Mouse (Mus musculus) urinary bladder, postnatal 25 days (tissue): Measurements from ENCODE around the gene Hs3st3a1.

ENCODE experiments used
- DNase-seq: peaks from one replicate; pipeline ENCODE4 v3.0.0; 2022; ENCODE audit warnings: low spot score

Hs3st3a1 gene

DNA sequence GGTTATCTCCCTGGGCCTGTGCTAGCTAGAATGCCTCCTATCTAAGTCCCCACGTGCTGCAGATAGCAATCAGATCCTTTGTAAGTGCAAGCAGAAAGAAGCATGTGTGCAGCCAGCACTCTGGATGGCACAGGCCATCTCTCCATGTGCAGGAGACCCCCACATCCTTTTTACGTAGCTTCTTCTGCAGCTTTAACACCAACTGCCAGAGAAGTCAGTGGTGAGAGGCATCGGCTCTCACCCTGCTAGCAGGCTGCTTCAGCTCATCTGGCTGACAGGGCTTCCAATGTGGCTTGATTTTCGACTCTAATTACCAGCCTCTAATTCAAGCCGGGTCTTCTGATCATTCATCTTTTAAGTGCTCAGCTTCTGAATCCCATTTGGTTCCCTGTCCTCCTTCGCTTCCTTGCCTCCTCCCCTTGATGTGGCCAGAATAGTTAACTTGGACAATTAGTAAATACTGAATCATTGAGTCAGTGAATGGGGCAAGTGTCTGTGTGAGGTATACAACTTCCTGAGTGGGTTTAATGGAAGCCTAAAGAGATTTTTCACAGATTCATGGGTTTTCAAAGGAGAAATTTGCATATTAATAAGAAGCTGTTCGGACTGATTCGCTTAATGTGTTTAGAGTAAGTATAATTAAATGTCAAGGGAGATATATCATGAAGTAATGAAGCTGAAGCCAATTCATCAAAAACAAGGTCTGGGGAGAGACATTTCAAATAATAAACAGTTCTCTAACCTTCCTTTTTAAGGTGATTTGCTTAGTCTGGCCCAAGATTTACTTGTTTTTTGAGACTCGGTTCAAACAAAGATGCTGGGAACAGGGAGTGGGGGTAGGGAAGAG lies 54.7 kb downstream of the Hs3st3a1 start:
- no peak for DNase-seq

- DNase-seq, result no peak
These were observed 59.3 kb downstream of the Hs3st3a1 start for GRCm38 (mm10) chr11:64494448-64494847.

- DNase-seq, result no peak
These were observed 60.8 kb downstream of the Hs3st3a1 start for GRCm38 (mm10) chr11:64495935-64496334.

DNA sequence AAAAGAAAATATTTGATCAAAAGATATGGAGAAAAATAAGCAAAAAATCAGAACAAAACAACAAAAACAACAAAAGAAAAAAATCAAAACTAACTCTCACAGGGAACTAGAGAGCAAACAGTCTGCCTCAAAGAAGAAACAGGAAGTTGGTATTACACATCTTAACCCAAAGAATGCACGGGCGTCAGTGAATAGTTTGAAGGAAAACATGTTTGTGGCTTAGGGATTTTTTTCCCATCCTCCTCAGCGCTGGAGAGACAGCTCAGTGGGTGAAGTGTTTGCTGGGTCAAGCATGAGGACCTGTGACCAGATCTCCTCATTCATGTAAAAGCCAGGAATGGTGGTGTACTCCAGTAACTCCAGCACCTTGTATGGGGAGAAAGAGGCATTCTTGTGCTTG lies 61.5 kb downstream of the Hs3st3a1 start:
- DNase-seq, result no peak

- DNase-seq, result no peak
These were observed 65.5 kb downstream of the Hs3st3a1 start for GRCm38 (mm10) chr11:64500536-64501112.

DNA sequence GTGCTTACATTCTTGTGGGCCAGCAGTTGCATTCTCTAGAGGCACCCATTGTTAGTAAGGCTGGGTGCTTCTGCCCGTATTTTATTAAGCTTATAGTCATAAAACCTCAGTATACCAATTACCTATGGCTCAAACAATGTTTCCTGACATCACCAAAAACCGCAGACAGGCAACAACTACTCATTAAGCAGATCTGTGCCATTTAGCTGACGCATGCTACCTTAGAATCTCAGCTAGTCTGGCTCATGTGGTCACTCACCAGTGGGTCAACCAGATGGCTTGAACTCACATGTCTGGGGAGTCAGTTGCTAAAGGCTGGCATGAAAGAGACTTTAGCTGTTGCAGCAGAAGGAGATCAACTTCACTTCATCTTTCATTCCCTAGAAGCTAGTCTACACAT lies 67.9 kb downstream of the Hs3st3a1 start:
- DNase-seq, result no peak

DNA sequence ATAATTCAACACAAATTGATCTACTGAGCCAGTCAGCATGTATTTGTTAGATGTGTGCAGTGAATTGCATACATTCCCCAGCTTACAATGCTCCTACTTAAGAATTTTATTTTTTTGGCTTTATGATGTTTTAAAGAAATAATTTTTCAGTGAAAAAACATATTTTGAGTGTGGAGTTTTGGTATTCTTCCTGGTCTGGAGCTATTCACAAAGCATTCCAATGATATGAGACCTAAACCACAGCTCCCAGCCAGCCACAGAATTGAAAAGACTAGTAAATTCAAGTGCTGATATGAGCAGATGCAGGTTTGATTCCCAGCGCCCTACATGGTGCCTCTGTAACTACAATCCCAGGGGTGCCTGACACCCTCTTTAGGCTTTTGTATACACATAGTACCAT lies 70.8 kb downstream of the Hs3st3a1 start:
- no peak for DNase-seq

DNA sequence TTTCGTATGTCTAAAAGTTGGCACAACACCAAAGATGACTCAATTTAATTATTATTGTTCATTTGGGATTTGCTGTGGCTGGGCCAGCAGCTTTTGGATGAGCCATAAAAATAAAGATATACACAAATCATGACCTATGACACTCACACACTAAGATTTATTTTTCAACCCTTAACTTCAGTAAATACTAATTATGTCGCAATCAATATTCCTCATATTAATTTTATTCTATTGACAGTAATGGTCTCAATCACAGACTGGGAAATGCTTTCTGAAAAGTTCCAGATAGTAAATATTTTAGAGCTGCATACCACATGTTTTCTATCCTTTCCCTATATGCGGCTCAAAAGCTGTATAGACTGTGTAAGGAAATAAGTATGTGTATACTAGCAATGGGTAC lies 71.9 kb downstream of the Hs3st3a1 start:
- DNase-seq, result no peak

GRCm38 (mm10) chr11:64509106-64509505 lies 74.0 kb downstream of the Hs3st3a1 start:
- no peak for DNase-seq

DNA sequence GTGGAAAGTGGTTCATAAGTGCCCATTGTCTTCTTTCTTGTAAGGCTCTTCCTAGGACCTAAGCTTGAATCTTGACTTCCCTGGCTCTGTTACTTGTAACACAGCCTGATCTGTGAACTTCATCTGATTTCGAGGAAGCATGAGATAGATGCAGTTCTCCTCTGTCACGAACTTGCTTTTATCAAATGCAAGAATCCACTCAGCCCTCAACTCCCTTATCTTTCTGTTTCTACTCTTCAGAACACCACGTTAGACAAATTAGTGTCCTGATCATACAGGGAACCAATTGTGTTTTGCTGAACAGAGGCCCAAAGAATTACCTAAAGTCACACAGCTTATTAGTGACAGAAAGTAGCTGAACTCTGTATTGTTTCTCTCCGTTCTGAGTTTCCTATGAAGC lies 77.2 kb downstream of the Hs3st3a1 start:
- no peak for DNase-seq

DNA sequence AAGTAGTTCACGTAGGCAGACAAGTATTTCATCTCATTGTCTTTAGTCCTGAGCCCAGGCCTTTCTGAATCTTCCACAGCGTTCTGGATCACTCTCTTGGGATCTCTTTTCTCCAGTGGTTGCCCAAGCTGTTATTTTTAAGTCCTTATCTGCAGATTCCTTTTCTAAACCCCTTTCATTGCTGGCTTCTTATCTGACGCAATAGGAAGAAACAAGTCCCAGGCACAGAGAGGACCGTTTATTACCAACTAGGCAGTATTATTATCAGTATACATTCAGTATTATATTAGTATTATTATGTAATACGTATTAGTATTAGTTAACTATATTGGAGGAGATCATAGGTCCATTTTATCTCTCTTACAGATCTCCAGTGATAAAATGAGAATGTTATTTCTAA lies 78.3 kb downstream of the Hs3st3a1 start:
- DNase-seq, result no peak

DNA sequence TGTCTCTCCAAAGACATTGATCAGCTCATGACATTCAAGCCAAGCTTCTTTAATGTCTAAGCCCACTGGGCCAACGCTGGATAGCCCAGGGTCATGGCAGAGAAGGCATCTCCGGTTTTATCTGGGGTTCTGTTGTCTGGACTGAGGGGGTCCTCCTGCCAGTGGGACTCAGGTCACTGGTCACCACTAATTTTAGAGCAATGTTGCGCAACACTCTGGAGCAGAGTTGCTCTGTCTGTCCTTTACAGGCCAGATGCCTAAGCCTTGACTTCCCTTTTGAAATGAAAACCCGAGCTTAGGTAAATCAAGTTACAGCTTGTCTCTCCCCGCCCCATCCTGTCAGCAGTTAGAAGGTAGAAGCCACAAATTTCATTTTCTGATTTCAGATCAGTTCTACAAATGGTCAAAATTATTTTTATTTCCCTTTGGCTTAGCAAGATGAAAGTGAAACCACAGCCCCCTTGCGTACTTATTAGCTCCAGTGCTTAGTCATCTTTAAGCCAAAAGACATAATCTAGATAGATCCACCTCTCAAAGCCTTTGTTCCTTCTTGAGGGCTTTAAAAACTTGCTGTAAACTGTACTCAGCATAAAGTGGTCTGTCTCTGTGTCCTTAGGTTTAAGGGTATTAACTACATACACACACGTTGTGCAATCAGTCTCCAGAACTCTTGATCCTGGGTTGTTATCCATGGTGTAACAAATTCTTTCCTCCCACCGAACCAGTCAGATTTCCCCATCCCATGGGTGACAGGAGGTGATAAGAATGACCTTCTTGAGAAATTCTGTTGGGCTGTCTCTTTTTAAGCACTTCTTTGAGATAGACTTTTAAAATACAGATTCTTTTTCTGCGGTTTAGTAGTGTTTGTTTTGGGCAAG lies 81.8 kb downstream of the Hs3st3a1 start:
- no peak for DNase-seq

- DNase-seq, result no peak
These were observed 83.2 kb downstream of the Hs3st3a1 start for GRCm38 (mm10) chr11:64518146-64518841.

- DNase-seq, result no peak
These were observed 89.0 kb downstream of the Hs3st3a1 start for GRCm38 (mm10) chr11:64523993-64524570.

DNA sequence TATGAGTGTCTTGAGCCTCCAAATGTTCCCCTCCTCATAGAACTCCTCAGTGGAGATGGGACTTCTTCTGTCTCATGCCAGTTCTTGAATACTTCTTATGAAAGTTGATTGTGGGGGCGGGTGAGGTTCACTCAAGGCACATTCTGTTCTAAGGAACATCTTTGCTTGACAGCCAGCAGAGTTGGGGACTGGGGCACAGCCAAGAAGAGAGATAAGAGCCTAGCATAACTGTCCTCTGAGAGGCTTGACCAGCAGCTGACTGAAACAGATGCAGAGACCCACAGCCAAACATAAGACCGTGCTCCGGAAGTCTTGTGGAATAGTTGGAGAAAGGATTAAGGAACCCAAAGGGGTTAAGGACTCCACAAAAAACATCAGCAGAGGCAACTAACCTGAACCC lies 102.1 kb downstream of the Hs3st3a1 start:
- no peak for DNase-seq

- no peak for DNase-seq
These were observed 106.7 kb downstream of the Hs3st3a1 start for GRCm38 (mm10) chr11:64541866-64542265.

- DNase-seq, result no peak
These were observed 107.2 kb downstream of the Hs3st3a1 start for GRCm38 (mm10) chr11:64542335-64542734.

- DNase-seq, result no peak
These were observed 108.1 kb downstream of the Hs3st3a1 start for GRCm38 (mm10) chr11:64543181-64543641.

DNA sequence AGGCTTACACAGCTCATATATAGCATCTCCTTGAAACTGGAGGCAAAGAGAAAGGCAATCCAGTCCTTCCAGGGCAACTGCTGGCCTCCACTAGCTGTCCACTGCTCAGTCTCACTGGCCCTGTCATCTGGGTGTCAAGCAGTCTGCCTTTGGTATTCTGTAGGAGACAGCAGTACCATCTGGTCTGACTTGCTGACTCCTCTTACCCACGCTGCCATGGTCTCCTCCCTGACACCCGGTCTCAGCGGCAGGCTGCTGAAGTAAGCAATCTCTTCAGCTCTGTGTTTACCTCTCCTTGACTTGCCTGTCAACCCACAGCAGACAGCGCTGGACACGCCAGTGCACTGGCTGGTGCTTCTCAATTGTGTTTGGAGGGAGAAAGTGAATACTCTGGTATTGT lies 109.1 kb downstream of the Hs3st3a1 start:
- DNase-seq, result no peak

GRCm38 (mm10) chr11:64549380-64549779 lies 114.2 kb downstream of the Hs3st3a1 start:
- DNase-seq, result no peak

DNA sequence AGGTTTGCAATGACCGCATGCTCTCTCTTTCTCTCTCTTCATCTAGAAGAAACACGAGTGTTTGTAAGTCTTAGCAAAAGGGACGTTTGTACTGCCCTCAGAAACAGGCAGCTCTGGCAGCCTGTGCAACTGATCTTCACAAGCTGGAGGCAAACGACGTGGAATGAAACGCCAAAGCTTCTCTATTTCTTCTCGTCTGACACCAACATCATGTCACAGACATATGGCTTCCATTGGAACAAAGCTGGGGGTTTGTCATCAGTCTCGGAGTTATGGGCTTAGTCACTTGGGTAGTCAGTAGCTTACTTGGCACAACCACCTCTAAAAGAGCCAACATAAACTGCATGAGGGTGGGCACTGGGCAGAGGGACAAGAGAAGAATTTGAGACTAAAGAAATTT lies 114.8 kb downstream of the Hs3st3a1 start:
- DNase-seq, result no peak

GRCm38 (mm10) chr11:64558282-64558681 lies 123.2 kb downstream of the Hs3st3a1 start:
- DNase-seq, result no peak
